Mouse (Mus musculus): ENCODE measurements around the gene Pdxp. TPM values are rescaled to one million over a fixed set of nuclear protein-coding genes. Genes with fewer than 3 reads are reported as not detected.

Pdxp gene
- polyA plus RNA-seq, 1 experiment from 2014 or later, result 32.9 TPM

DNA sequence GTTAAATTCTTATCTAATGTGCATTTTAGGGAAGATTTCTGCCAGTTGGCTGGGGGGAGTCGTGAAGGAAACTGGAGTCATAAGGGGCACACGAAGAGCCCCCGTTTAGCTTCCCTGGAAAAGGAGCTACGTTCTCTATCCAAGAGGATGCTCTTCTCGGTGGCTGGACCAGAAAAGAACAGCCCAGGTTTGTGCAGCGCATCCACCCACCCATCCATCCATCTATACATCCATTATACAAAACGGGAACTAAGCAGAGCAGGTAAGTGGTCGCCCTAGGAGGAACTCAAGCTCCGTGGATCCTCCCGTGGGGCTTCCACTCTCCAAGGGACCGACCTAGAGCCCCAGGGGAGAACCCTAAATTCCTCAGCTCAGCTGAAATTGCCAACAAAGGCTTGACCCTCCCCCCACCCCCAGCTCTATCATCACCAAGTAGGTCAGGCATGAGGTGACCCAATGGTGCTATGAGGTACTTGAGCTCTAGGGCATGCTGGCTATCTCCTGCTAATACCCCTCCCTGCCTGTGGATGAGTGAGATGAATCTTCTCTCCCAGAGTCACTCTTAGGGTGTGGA is 34.5 kb downstream of the Pdxp start:
- peak overlapping the region; percentile 42 for H3K4me2 ChIP-seq (ENCODE audit: low read depth, low read length)
- DNase-seq (ENCODE audit: low spot score) (no peak), ATAC-seq (replicated peaks; ENCODE audit: insufficient number of reproducible peaks, low FRiP score, low TSS enrichment, low read depth) (no peak)
- H3K4me1 ChIP-seq (ENCODE audit: control insufficient read depth, insufficient read depth, low read length), result no peaks in the 10 kb centered on the region; the same call in 1 of the 2 replicates
- peak overlapping the region; percentile 52 for H3K4me3 ChIP-seq (ENCODE audit: low read depth, low read length)
- H3K27me3 ChIP-seq (ENCODE audit: control insufficient read depth, insufficient read depth, low read length), result no peaks in the 10 kb centered on the region
- WGBS, result 6% methylated on average over 11 of the region's 11 CpGs
- H3K9ac ChIP-seq (replicated peaks; ENCODE audit: low read length), result peak overlapping the region; percentile 66
- no peaks in the 10 kb centered on the region for H3K9me3 ChIP-seq (replicated peaks; ENCODE audit: control insufficient read depth, low read length)
- no peak overlapping the region for H3K27ac ChIP-seq (replicated peaks; ENCODE audit: low read depth, low read length)
- H3K36me3 ChIP-seq (replicated peaks; ENCODE audit: control insufficient read depth, insufficient read depth, low read depth, low read length), result no peaks in the 10 kb centered on the region; the same call in 1 of the 2 replicates

DNA sequence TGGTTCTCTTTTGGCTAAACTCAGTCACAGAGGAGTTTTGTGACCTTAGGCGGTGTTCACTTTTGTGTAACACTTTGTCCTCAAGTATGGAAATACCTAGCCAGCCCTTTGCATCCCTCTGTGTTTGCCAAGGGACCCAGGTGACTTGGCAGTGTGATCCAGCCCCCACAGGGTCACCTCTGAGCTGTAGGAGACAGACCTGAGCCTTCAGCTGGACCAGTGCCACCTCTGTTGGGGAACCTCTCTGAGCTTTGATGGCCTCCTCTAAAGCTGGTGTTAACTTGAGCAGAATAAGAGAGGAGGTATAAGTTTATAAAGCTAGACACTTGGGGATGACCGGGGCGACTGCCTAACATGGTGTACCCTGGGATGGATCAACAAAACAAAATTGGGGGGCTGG is 35.2 kb downstream of the Pdxp start:
- DNase-seq (ENCODE audit: low spot score) (no peak), ATAC-seq (replicated peaks; ENCODE audit: insufficient number of reproducible peaks, low FRiP score, low TSS enrichment, low read depth) (no peak)
- Histone ChIP-seq H3K4me1 (ENCODE audit: control insufficient read depth, insufficient read depth, low read length) (no peaks in the 10 kb centered on the region; the same call in 1 of the 2 replicates), H3K27me3 (ENCODE audit: control insufficient read depth, insufficient read depth, low read length) (no peaks in the 10 kb centered on the region), H3K4me2 (ENCODE audit: low read depth, low read length) (no peak overlapping the region; the same call in 1 of the 2 replicates), H3K4me3 (ENCODE audit: low read depth, low read length) (no peak overlapping the region), H3K27ac (replicated peaks; ENCODE audit: low read depth, low read length) (no peak overlapping the region), H3K36me3 (replicated peaks; ENCODE audit: control insufficient read depth, insufficient read depth, low read depth, low read length) (no peaks in the 10 kb centered on the region; the same call in 1 of the 2 replicates), H3K9ac (replicated peaks; ENCODE audit: low read length) (no peak overlapping the region; the same call in 1 of the 2 replicates), H3K9me3 (replicated peaks; ENCODE audit: control insufficient read depth, low read length) (no peaks in the 10 kb centered on the region)
- WGBS, result 98% methylated on average over 3 of the region's 3 CpGs

DNA sequence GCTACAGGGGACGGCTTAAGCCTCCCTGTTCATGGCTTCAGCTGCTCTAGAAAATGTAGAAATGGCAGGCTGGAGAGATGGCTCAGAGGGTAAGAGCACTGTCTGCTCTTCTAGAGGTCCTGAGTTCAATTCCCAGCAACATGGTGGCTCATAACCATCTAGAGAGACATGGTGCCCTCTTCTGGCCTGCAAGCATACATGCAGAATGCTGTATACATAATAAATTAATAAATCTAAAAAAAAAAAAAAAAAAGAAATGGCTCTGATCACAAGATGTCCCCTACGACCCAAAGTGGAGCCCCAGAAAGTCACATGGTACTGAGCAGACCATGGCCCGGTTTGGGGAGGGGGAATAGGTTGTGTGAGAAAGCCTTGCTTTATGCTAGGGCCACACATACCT is 41.9 kb downstream of the Pdxp start:
- H3K4me2 ChIP-seq (ENCODE audit: low read depth, low read length), result no peak overlapping the region
- DNase-seq (ENCODE audit: low spot score) (no peak), ATAC-seq (replicated peaks; ENCODE audit: insufficient number of reproducible peaks, low FRiP score, low TSS enrichment, low read depth) (no peak)
- 0 out of 2 replicates have a peak, but pooled peaks cover 2% of the 10 kb centered on the region for H3K4me1 ChIP-seq (ENCODE audit: control insufficient read depth, insufficient read depth, low read length)
- peaks cover 6% of the 10 kb centered on the region; the same call in 1 of the 2 replicates for H3K36me3 ChIP-seq (replicated peaks; ENCODE audit: control insufficient read depth, insufficient read depth, low read depth, low read length)
- H3K27ac ChIP-seq (replicated peaks; ENCODE audit: low read depth, low read length), result no peak overlapping the region
- no peaks in the 10 kb centered on the region for H3K9me3 ChIP-seq (replicated peaks; ENCODE audit: control insufficient read depth, low read length)
- WGBS, result 86% methylated on average over 3 of the region's 3 CpGs
- H3K4me3 ChIP-seq (ENCODE audit: low read depth, low read length), result no peak overlapping the region
- H3K27me3 ChIP-seq (ENCODE audit: control insufficient read depth, insufficient read depth, low read length), result no peaks in the 10 kb centered on the region
- no peak overlapping the region for H3K9ac ChIP-seq (replicated peaks; ENCODE audit: low read length)

DNA sequence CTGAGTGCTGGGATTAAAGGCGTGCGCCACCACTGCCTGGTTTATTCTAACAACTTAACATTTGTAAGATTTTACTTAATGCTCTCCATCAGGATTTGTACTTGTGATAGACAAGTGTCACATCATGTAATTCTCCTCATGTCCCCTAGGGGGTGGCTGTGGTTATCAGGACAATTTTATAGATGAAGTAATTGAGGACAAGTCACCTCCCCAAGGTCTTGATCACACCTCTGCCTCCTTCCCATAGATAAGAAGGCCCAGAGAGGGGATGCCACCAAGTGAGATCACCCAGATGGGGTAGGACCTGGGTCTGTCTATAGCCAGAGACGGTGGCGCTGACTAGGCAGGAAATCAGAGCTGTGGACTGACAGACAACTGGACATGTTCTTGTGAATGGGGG is 42.6 kb downstream of the Pdxp start:
- Histone ChIP-seq H3K27me3 (ENCODE audit: control insufficient read depth, insufficient read depth, low read length) (no peaks in the 10 kb centered on the region), H3K9me3 (replicated peaks; ENCODE audit: control insufficient read depth, low read length) (no peaks in the 10 kb centered on the region), H3K4me1 (ENCODE audit: control insufficient read depth, insufficient read depth, low read length) (0 out of 2 replicates have a peak, but pooled peaks cover 2% of the 10 kb centered on the region), H3K27ac (replicated peaks; ENCODE audit: low read depth, low read length) (no peak overlapping the region), H3K4me2 (ENCODE audit: low read depth, low read length) (no peak overlapping the region), H3K36me3 (replicated peaks; ENCODE audit: control insufficient read depth, insufficient read depth, low read depth, low read length) (peaks cover 6% of the 10 kb centered on the region; the same call in 1 of the 2 replicates), H3K4me3 (ENCODE audit: low read depth, low read length) (no peak overlapping the region), H3K9ac (replicated peaks; ENCODE audit: low read length) (no peak overlapping the region)
- WGBS, result 79% methylated on average over 4 of the region's 4 CpGs
- DNase-seq (ENCODE audit: low spot score), result peak; percentile 39
- no peak for ATAC-seq (replicated peaks; ENCODE audit: insufficient number of reproducible peaks, low FRiP score, low TSS enrichment, low read depth)

DNA sequence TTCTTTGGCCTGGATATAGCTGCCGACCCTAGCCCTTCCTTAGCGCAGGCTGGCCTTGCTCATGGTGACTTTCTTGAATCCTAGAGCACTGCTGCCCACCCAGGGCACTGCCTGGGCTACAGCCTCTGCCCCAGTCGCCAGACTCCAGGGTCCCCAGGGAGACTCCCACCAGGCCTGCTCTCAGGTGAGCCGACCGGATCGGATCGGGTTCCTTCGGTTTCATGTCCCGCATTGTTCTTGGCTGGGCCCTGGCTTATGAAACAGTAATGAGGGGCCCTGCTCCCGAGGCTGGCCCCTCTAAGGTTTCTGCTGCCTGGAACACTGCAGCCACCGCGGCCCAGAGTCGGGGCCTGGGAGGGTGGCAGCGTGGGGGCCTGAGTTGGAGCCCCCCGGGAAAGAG is 43.3 kb downstream of the Pdxp start:
- Histone ChIP-seq H3K9ac (replicated peaks; ENCODE audit: low read length) (peak overlapping the region; percentile 28; the same call in 1 of the 2 replicates), H3K27me3 (ENCODE audit: control insufficient read depth, insufficient read depth, low read length) (no peaks in the 10 kb centered on the region), H3K4me2 (ENCODE audit: low read depth, low read length) (no peak overlapping the region; the same call in 1 of the 2 replicates), H3K4me3 (ENCODE audit: low read depth, low read length) (no peak overlapping the region), H3K9me3 (replicated peaks; ENCODE audit: control insufficient read depth, low read length) (no peaks in the 10 kb centered on the region), H3K4me1 (ENCODE audit: control insufficient read depth, insufficient read depth, low read length) (0 out of 2 replicates have a peak, but pooled peaks cover 2% of the 10 kb centered on the region), H3K36me3 (replicated peaks; ENCODE audit: control insufficient read depth, insufficient read depth, low read depth, low read length) (peaks cover 6% of the 10 kb centered on the region; the same call in 1 of the 2 replicates), H3K27ac (replicated peaks; ENCODE audit: low read depth, low read length) (peak overlapping the region; percentile 47; the same call in 1 of the 2 replicates)
- WGBS, result 63% methylated on average over 15 of the region's 15 CpGs
- DNase-seq (ENCODE audit: low spot score) (no peak), ATAC-seq (replicated peaks; ENCODE audit: insufficient number of reproducible peaks, low FRiP score, low TSS enrichment, low read depth) (0 out of 2 replicates have a peak, but pooled peaks have one; percentile 15)

DNA sequence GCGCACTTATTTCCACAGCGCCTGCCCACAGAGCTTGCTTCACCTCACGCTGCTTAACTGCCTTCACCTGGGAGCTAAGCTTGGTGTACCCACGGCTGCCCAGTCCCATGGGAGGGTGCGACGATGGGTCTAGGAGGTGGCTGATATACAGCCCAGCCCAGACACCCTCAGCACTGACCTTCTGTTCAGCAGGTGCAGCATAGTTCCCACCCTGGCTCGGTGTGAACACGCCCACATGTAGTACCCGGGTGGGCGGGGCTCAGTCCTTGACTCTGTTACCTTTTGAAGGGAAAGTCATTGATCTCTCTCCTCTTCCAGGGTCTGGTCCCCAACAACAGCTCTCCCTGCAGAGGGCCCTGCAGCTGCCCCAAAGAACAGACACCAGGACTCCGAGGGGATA is 45.8 kb downstream of the Pdxp start:
- peaks cover 6% of the 10 kb centered on the region; the same call in 1 of the 2 replicates for H3K36me3 ChIP-seq (replicated peaks; ENCODE audit: control insufficient read depth, insufficient read depth, low read depth, low read length)

DNA sequence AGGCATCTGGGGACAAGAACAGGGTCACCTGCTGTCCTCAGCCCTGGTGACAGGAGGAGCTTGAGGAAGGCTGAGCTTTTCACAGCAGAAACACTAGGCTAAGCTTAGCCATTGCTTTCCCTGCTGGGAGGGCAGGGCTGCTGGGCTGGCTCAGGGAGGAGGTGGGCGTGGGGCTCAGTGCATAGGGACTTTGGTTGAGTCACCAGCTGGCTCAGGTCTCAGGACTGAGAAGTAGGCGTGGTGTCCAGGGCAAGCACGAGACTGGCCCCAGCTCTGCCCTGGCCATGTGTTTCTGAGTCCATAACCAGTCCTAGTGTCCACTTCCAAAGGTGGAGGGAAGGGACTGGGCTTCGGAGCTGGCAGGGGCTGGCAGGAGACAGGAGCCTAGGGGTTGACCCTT is 46.4 kb downstream of the Pdxp start:
- H3K36me3 ChIP-seq (replicated peaks; ENCODE audit: control insufficient read depth, insufficient read depth, low read depth, low read length), result peaks cover 6% of the 10 kb centered on the region; the same call in 1 of the 2 replicates
- 81% methylated on average over 3 of the region's 4 CpGs for WGBS

More for the DNA sequence above, 45.8 kb downstream of the Pdxp start:
- whole genome bisulfite sequencing, result 92% methylated on average over 11 of the region's 11 CpGs
- H3K27me3 ChIP-seq (ENCODE audit: control insufficient read depth, insufficient read depth, low read length), result no peaks in the 10 kb centered on the region
- ATAC-seq (replicated peaks; ENCODE audit: insufficient number of reproducible peaks, low FRiP score, low TSS enrichment, low read depth) (no peak), DNase-seq (ENCODE audit: low spot score) (no peak)
- H3K4me2 ChIP-seq (ENCODE audit: low read depth, low read length), result no peak overlapping the region
- H3K4me3 ChIP-seq (ENCODE audit: low read depth, low read length), result no peak overlapping the region
- no peaks in the 10 kb centered on the region for H3K9me3 ChIP-seq (replicated peaks; ENCODE audit: control insufficient read depth, low read length)
- H3K27ac ChIP-seq (replicated peaks; ENCODE audit: low read depth, low read length), result no peak overlapping the region
- H3K4me1 ChIP-seq (ENCODE audit: control insufficient read depth, insufficient read depth, low read length), result 0 out of 2 replicates have a peak, but pooled peaks cover 2% of the 10 kb centered on the region
- H3K9ac ChIP-seq (replicated peaks; ENCODE audit: low read length), result no peak overlapping the region

DNA sequence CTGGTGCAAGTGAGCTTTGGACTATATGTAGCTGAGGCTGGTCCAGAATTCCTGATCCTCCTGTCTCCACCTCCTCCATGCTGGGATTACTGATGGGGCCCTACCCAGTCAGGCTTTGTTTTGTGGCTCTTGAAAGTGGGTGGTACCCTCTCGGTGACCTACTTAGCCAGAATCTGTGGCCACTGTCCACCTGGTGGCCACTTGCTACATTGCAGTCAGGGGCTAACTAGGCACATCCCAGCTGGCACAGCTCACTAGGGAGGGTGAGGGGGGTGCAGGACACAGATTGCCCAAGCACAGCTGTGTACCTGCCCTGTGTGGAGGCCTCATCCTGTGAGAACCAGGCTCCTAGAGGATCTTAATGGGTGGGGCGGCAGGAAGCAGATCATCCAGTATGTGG is 49.2 kb downstream of the Pdxp start:
- DNase-seq (ENCODE audit: low spot score) (peak; percentile 80), ATAC-seq (replicated peaks; ENCODE audit: insufficient number of reproducible peaks, low FRiP score, low TSS enrichment, low read depth) (0 out of 2 replicates have a peak, but pooled peaks have one; percentile 11)
- Histone ChIP-seq H3K4me1 (ENCODE audit: control insufficient read depth, insufficient read depth, low read length) (no peaks in the 10 kb centered on the region), H3K27ac (replicated peaks; ENCODE audit: low read depth, low read length) (no peak overlapping the region), H3K9ac (replicated peaks; ENCODE audit: low read length) (no peak overlapping the region), H3K9me3 (replicated peaks; ENCODE audit: control insufficient read depth, low read length) (no peaks in the 10 kb centered on the region), H3K4me2 (ENCODE audit: low read depth, low read length) (no peak overlapping the region), H3K27me3 (ENCODE audit: control insufficient read depth, insufficient read depth, low read length) (no peaks in the 10 kb centered on the region), H3K36me3 (replicated peaks; ENCODE audit: control insufficient read depth, insufficient read depth, low read depth, low read length) (peaks cover 9% of the 10 kb centered on the region), H3K4me3 (ENCODE audit: low read depth, low read length) (no peak overlapping the region)
- WGBS, result 41% methylated on average over 2 of the region's 2 CpGs

More for the DNA sequence above, 46.4 kb downstream of the Pdxp start:
- H3K9me3 ChIP-seq (replicated peaks; ENCODE audit: control insufficient read depth, low read length), result no peaks in the 10 kb centered on the region
- H3K4me3 ChIP-seq (ENCODE audit: low read depth, low read length), result no peak overlapping the region
- DNase-seq (ENCODE audit: low spot score), result no peak
- H3K4me1 ChIP-seq (ENCODE audit: control insufficient read depth, insufficient read depth, low read length), result 0 out of 2 replicates have a peak, but pooled peaks cover 2% of the 10 kb centered on the region
- H3K4me2 ChIP-seq (ENCODE audit: low read depth, low read length), result no peak overlapping the region
- H3K27me3 ChIP-seq (ENCODE audit: control insufficient read depth, insufficient read depth, low read length), result no peaks in the 10 kb centered on the region
- no peak overlapping the region for H3K27ac ChIP-seq (replicated peaks; ENCODE audit: low read depth, low read length)
- no peak for ATAC-seq (replicated peaks; ENCODE audit: insufficient number of reproducible peaks, low FRiP score, low TSS enrichment, low read depth)
- H3K9ac ChIP-seq (replicated peaks; ENCODE audit: low read length), result no peak overlapping the region

Data from embryonic facial prominence, embryonic 11.5 days (tissue).